Mouse (Mus musculus): Measurements from ENCODE around the gene Dcaf7. TPM values are rescaled to one million over a fixed set of nuclear protein-coding genes. Genes with fewer than 3 reads are reported as not detected.

Dcaf7 gene
- total RNA-seq, 2 experiments from 2014 or later: 53.7 to 58.7 TPM

DNA sequence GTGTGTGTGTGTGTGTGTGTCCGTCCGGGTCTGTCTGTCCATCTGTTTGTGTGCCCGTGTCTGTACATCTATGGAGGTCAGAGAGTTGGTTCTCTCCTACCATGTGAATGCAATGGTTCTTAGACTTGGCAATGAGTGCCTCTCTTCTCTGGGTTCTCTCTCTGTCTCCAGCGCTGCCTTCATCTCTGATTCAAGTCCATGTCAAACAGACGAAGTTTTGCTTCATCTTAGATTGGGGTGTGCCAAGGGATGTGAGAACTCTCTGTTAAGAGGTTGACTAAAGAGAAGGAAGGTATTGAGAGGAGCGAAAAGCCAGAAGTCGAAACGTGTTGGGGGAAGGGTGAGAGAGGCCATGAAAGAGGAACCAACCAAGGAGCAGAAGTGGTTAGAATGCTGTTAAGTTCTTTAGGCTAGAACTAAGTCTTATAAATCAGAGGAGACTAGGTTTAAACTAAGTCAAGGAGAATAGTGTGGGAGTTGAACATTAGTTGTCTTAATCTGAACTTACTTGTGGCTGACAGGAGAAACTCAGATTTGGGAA, 69.4 kb downstream of the Dcaf7 start:
- no peak for DNase-seq

Other genes with a start within 250 kb of the Dcaf7 start
- gene Cyb561, start 83.5 kb upstream of the Dcaf7 start, total RNA-seq (2021): 100 to 1,000 TPM; 134 to 165 TPM
- gene Ace, start 68.9 kb upstream of the Dcaf7 start, total RNA-seq (2021): 10 to 100 TPM in 1 of 2 experiments, 1 to 10 TPM in 1; 8.0 to 15.5 TPM
- not detected for gene Ace3, start 42.2 kb upstream of the Dcaf7 start, total RNA-seq (2021)
- under 1 TPM in 1 of 2 experiments, not detected in 1; 0.13 TPM for gene Kcnh6, start 28.7 kb upstream of the Dcaf7 start, total RNA-seq (2021)
- 10 to 100 TPM; 27.2 to 36.0 TPM for gene Taco1, start 29.2 kb downstream of the Dcaf7 start, total RNA-seq (2021)
- 10 to 100 TPM; 40.5 to 40.8 TPM for gene Map3k3, start 47.7 kb downstream of the Dcaf7 start, total RNA-seq (2021)
- not detected for gene Gm10840, start 124.0 kb downstream of the Dcaf7 start, total RNA-seq (2021)
- 10 to 100 TPM; 11.8 to 15.0 TPM for gene Limd2, start 124.0 kb downstream of the Dcaf7 start, total RNA-seq (2021)
- gene Strada, start 165.3 kb downstream of the Dcaf7 start, total RNA-seq (2021): 10 to 100 TPM; 13.1 to 15.4 TPM
- 100 to 1,000 TPM; 113 to 115 TPM for gene Ccdc47, start 179.5 kb downstream of the Dcaf7 start, total RNA-seq (2021)
- 10 to 100 TPM; 52.4 to 54.8 TPM for gene Ddx42, start 180.1 kb downstream of the Dcaf7 start, total RNA-seq (2021)
- gene Ftsj3, start 219.2 kb downstream of the Dcaf7 start, total RNA-seq (2021): 10 to 100 TPM; 55.2 to 66.2 TPM
- 100 to 1,000 TPM; 154 to 172 TPM for gene Psmc5, start 219.3 kb downstream of the Dcaf7 start, total RNA-seq (2021)
- 10 to 100 TPM; 68.1 to 86.5 TPM for gene Smarcd2, start 236.1 kb downstream of the Dcaf7 start, total RNA-seq (2021)
- under 1 TPM; 0.23 to 0.36 TPM for gene Tcam1, start 239.8 kb downstream of the Dcaf7 start, total RNA-seq (2021)

Measured in adrenal gland, postnatal 36 days (tissue).